Mouse (Mus musculus) hindbrain, embryonic 14.5 days (tissue): ENCODE data around the gene Tob2. TPM values are rescaled to one million over a fixed set of nuclear protein-coding genes. Genes with fewer than 3 reads are reported as not detected.
A peak's percentile ranks its signal among the peaks of the same experiment; 100 is the strongest.

ENCODE experiments used
- ATAC-seq: fragments of 200-750 bp; cut with Nextera tagmentation; 2 replicates; pipeline ENCODE4 v1.8.0; 2017; ENCODE audit warnings: moderate number of reproducible peaks, mild to moderate bottlenecking, moderate TSS enrichment, moderate library complexity; ENCODE audit not compliant: low FRiP score
- DNase-seq: peaks from one replicate; pipeline ENCODE4 v3.0.0-alpha.2; 2015; ENCODE audit warnings: low spot score
- H3K27ac ChIP-seq: fragments of 300-500 bp; sonication (generic); 2 replicates; pipeline ENCODE4 v1.5.1; 2014; ENCODE audit warnings: mild to moderate bottlenecking, moderate library complexity
- H3K27me3 ChIP-seq: fragments of 300-500 bp; sonication (generic); 2 replicates; pipeline ENCODE4 v1.6.1; 2014; ENCODE audit warnings: mild to moderate bottlenecking, low read length, mixed read lengths; ENCODE audit not compliant: control insufficient read depth, insufficient read depth
- H3K36me3 ChIP-seq: fragments of 300-500 bp; sonication (generic); replicated peaks from 2 replicates; pipeline ENCODE4 v1.6.1; 2014; ENCODE audit not compliant: control insufficient read depth, insufficient read depth
- H3K4me1 ChIP-seq: fragments of 300-500 bp; sonication (generic); replicated peaks from 2 replicates; pipeline ENCODE4 v1.6.1; 2014; ENCODE audit warnings: antibody characterized with exemption, low read length, mixed read lengths; ENCODE audit not compliant: control insufficient read depth, insufficient read depth
- H3K4me2 ChIP-seq: fragments of 300-500 bp; sonication (generic); replicated peaks from 2 replicates; pipeline ENCODE4 v1.6.1; 2014; ENCODE audit warnings: mild to moderate bottlenecking, moderate library complexity
- H3K4me3 ChIP-seq: fragments of 300-500 bp; sonication (generic); replicated peaks from 2 replicates; pipeline ENCODE4 v1.5.1; 2014; ENCODE audit warnings: mild to moderate bottlenecking, low read length
- H3K9ac ChIP-seq: fragments of 300-500 bp; sonication (generic); 2 replicates; pipeline ENCODE4 v1.6.1; 2014
- H3K9me3 ChIP-seq: fragments of 300-500 bp; sonication (generic); 2 replicates; pipeline ENCODE4 v1.6.1; 2016; ENCODE audit warnings: low read length; ENCODE audit not compliant: control insufficient read depth
- WGBS: fragments of 180-500 bp; shearing (Covaris S2); extraction: QIAGEN DNeasy Blood & Tissue Kit; methylation state at CpG from one replicate; pipeline ENCODE4 v1.1.7; 2014; 5-methylcytosine and 5-hydroxymethylcytosine counted together
- polyA plus RNA-seq: library from polyadenylated mRNA; unstranded; fragments of >200 nt; fragmentation: Nextera tagmentation; extraction: Ambion mirVana; gene quantifications from 2 replicates; pipeline ENCODE4 v1.2.1, GENCODE M21; 2014

The Tob2 gene
- polyA plus RNA-seq, 1 experiment from 2014 or later = 13.4 TPM

- no peaks in the 10 kb centered on the region for H3K9me3 ChIP-seq
- WGBS = 70% methylated on average over 5 of the region's 5 CpGs
- no peaks in the 10 kb centered on the region for H3K27me3 ChIP-seq
- H3K27ac ChIP-seq = no peak overlapping the region
- H3K36me3 ChIP-seq = peaks cover 25% of the 10 kb centered on the region
- DNase-seq (no peak), ATAC-seq (no peak)
- H3K9ac ChIP-seq = no peak overlapping the region
- H3K4me3 ChIP-seq = no peak overlapping the region
- no peaks in the 10 kb centered on the region for H3K4me1 ChIP-seq
- no peak overlapping the region for H3K4me2 ChIP-seq
These were observed 13.5 kb downstream of the Tob2 start for GRCm38 (mm10) chr15:81845033-81845625.

- no peaks in the 10 kb centered on the region for H3K9me3 ChIP-seq
- ATAC-seq = no peak
- no peak for DNase-seq
- H3K4me3 ChIP-seq = no peak overlapping the region
- H3K4me2 ChIP-seq = no peak overlapping the region
- no peak overlapping the region for H3K9ac ChIP-seq
- WGBS = 84% methylated on average over 7 of the region's 7 CpGs
- no peak overlapping the region for H3K27ac ChIP-seq
- no peaks in the 10 kb centered on the region; the same call in 1 of the 2 replicates for H3K36me3 ChIP-seq
- peaks cover 7% of the 10 kb centered on the region; the same call in 1 of the 2 replicates for H3K4me1 ChIP-seq
- no peaks in the 10 kb centered on the region for H3K27me3 ChIP-seq
These were observed 16.3 kb downstream of the Tob2 start for GRCm38 (mm10) chr15:81842275-81842674.

GRCm38 (mm10) chr15:81840306-81840705, 18.3 kb downstream of the Tob2 start:
- H3K9me3 ChIP-seq = no peaks in the 10 kb centered on the region
- no peaks in the 10 kb centered on the region for H3K36me3 ChIP-seq
- no peaks in the 10 kb centered on the region for H3K27me3 ChIP-seq
- no peak overlapping the region for H3K9ac ChIP-seq
- no peak overlapping the region for H3K27ac ChIP-seq
- ATAC-seq = no peak
- peaks cover 10% of the 10 kb centered on the region; the same call in 1 of the 2 replicates for H3K4me1 ChIP-seq
- H3K4me3 ChIP-seq = no peak overlapping the region
- no peak for DNase-seq
- H3K4me2 ChIP-seq = no peak overlapping the region
- WGBS = 92% methylated on average over 7 of the region's 7 CpGs

- ATAC-seq (peak; percentile 75; the same call in 1 of the 2 replicates), DNase-seq (peak; percentile 69)
- H3K36me3 ChIP-seq = no peaks in the 10 kb centered on the region
- H3K27ac ChIP-seq = peak overlapping the region; percentile 26; the same call in 1 of the 2 replicates
- no peak overlapping the region for H3K9ac ChIP-seq
- no peaks in the 10 kb centered on the region for H3K27me3 ChIP-seq
- H3K4me1 ChIP-seq = peaks cover 10% of the 10 kb centered on the region; the same call in 1 of the 2 replicates
- no peaks in the 10 kb centered on the region for H3K9me3 ChIP-seq
- H3K4me3 ChIP-seq = no peak overlapping the region
- no peak overlapping the region for H3K4me2 ChIP-seq
- WGBS = 62% methylated on average over 5 of the region's 5 CpGs
These were observed 19.0 kb downstream of the Tob2 start for GRCm38 (mm10) chr15:81839634-81840033.

GRCm38 (mm10) chr15:81838554-81839235, 19.9 kb downstream of the Tob2 start:
- Histone ChIP-seq H3K27ac (no peak overlapping the region), H3K4me1 (peaks cover 10% of the 10 kb centered on the region; the same call in 1 of the 2 replicates), H3K36me3 (no peaks in the 10 kb centered on the region), H3K27me3 (no peaks in the 10 kb centered on the region), H3K9me3 (no peaks in the 10 kb centered on the region), H3K4me3 (no peak overlapping the region), H3K4me2 (no peak overlapping the region), H3K9ac (no peak overlapping the region)
- ATAC-seq (no peak), DNase-seq (no peak)
- 71% methylated on average over 14 of the region's 14 CpGs for WGBS

- Histone ChIP-seq H3K27me3 (no peaks in the 10 kb centered on the region), H3K9me3 (no peaks in the 10 kb centered on the region), H3K27ac (no peak overlapping the region), H3K9ac (no peak overlapping the region), H3K4me2 (no peak overlapping the region; the same call in 1 of the 2 replicates), H3K4me1 (peaks cover 10% of the 10 kb centered on the region; the same call in 1 of the 2 replicates), H3K36me3 (no peaks in the 10 kb centered on the region), H3K4me3 (no peak overlapping the region)
- ATAC-seq (no peak), DNase-seq (no peak)
- 63% methylated on average over 7 of the region's 7 CpGs for WGBS
These were observed 21.4 kb downstream of the Tob2 start for GRCm38 (mm10) chr15:81836966-81837920.

GRCm38 (mm10) chr15:81836124-81836821, 22.3 kb downstream of the Tob2 start:
- 4% methylated on average over 31 of the region's 33 CpGs for WGBS
- H3K4me2 ChIP-seq = peak overlapping the region; percentile 46
- H3K4me1 ChIP-seq = peaks cover 10% of the 10 kb centered on the region; the same call in 1 of the 2 replicates

GRCm38 (mm10) chr15:81835007-81835880, 23.4 kb downstream of the Tob2 start:
- Histone ChIP-seq H3K4me1 (peaks cover 10% of the 10 kb centered on the region; the same call in 1 of the 2 replicates), H3K36me3 (no peaks in the 10 kb centered on the region), H3K27ac (no peak overlapping the region), H3K4me3 (no peak overlapping the region), H3K27me3 (no peaks in the 10 kb centered on the region), H3K9ac (no peak overlapping the region), H3K4me2 (no peak overlapping the region), H3K9me3 (no peaks in the 10 kb centered on the region)
- no peak for ATAC-seq
- no peak for DNase-seq
- WGBS = 65% methylated on average over 10 of the region's 10 CpGs

More at GRCm38 (mm10) chr15:81836124-81836821, 22.3 kb downstream of the Tob2 start:
- Histone ChIP-seq H3K27me3 (no peaks in the 10 kb centered on the region), H3K36me3 (no peaks in the 10 kb centered on the region), H3K27ac (no peak overlapping the region), H3K9ac (peak overlapping the region; percentile 47; the same call in 1 of the 2 replicates), H3K9me3 (no peaks in the 10 kb centered on the region), H3K4me3 (no peak overlapping the region)
- no peak for DNase-seq
- ATAC-seq = peak; percentile 54; the same call in 1 of the 2 replicates
